Mouse (Mus musculus) embryonic facial prominence, embryonic 13.5 days (tissue): ENCODE results near the gene Cyp2c67. TPM values are rescaled to one million over a fixed set of nuclear protein-coding genes. Genes with fewer than 3 reads are reported as not detected.
"Not testable (repeated sequence)": the region's sequence is repeated elsewhere in the genome, so short reads cannot be mapped to it uniquely, and the experiment has no call there.

Experiments
- ATAC-seq: fragments of 200-750 bp; cut with Nextera tagmentation; 2 replicates; pipeline ENCODE4 v1.8.0; 2017; ENCODE audit warnings: low read depth; ENCODE audit not compliant: insufficient number of reproducible peaks, insufficient read depth, low FRiP score, low TSS enrichment
- H3K27ac ChIP-seq: fragments of 300-500 bp; sonication (generic); 2 replicates; pipeline ENCODE4 v1.5.1; 2015; ENCODE audit warnings: moderate library complexity, mild to moderate bottlenecking, inconsistent platforms
- H3K27me3 ChIP-seq: fragments of 300-500 bp; sonication (generic); 2 replicates; pipeline ENCODE4 v1.6.1; 2015; ENCODE audit warnings: mild to moderate bottlenecking, inconsistent platforms
- H3K36me3 ChIP-seq: fragments of 300-500 bp; sonication (generic); 2 replicates; pipeline ENCODE4 v1.6.1; 2015; ENCODE audit warnings: mild to moderate bottlenecking, inconsistent platforms
- H3K4me1 ChIP-seq: fragments of 300-500 bp; sonication (generic); 2 replicates; pipeline ENCODE4 v1.6.1; 2015; ENCODE audit warnings: inconsistent platforms
- H3K4me2 ChIP-seq: fragments of 300-500 bp; sonication (generic); 2 replicates; pipeline ENCODE4 v1.6.1; 2015; ENCODE audit warnings: moderate library complexity, mild to moderate bottlenecking, inconsistent platforms
- H3K4me3 ChIP-seq: fragments of 300-500 bp; sonication (generic); 2 replicates; pipeline ENCODE4 v1.5.1; 2015; ENCODE audit warnings: mild to moderate bottlenecking, inconsistent platforms
- H3K9ac ChIP-seq: fragments of 300-500 bp; sonication (generic); 2 replicates; pipeline ENCODE4 v1.6.1; 2015; ENCODE audit warnings: mild to moderate bottlenecking, inconsistent platforms
- H3K9me3 ChIP-seq: fragments of 300-500 bp; sonication (generic); 2 replicates; pipeline ENCODE4 v1.6.1; 2016; ENCODE audit warnings: inconsistent platforms
- WGBS: fragments of 180-500 bp; shearing (Covaris S2); methylation state at CpG from one replicate; pipeline ENCODE4 v1.1.7; 2015; ENCODE audit warnings: mixed read lengths; 5-methylcytosine and 5-hydroxymethylcytosine counted together
- polyA plus RNA-seq: library from polyadenylated mRNA; unstranded; fragments of >200 nt; fragmentation: Nextera tagmentation; extraction: Ambion mirVana; gene quantifications from 2 replicates; pipeline ENCODE4 v1.2.1, GENCODE M21; 2015

The Cyp2c67 gene
- not detected in 2 replicates for polyA plus RNA-seq

DNA sequence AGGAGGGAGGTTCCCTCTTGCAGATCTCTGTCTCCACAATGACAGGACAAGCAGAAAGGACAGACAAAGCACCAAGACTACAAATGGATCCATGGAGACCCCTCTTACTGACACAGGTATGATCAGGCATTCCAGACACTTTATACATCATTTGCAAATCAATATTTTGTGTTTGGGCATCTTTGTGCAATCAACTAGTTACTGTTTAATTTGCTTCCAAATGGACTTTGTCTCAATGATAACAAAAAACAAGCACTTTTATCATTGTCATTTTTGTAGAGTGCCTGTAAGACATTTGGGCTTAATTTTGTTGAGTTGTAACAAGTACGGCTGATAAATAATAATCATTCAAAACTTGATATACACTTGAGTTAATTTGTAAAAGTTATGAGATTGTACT, at the start of gene Cyp2c67:
Cyp2c67 (minus strand) TSS at position 114 of the 400 bp plus-strand sequence.
- Histone ChIP-seq H3K36me3 (no peaks in the 10 kb centered on the region), H3K27me3 (no peaks in the 10 kb centered on the region), H3K27ac (no peak within 1 kb of the TSS), H3K9me3 (0 out of 2 replicates have a peak, but pooled peaks cover 5% of the 10 kb centered on the region), H3K4me2 (no peak within 1 kb of the TSS), H3K9ac (no peak within 1 kb of the TSS), H3K4me1 (no peaks in the 10 kb centered on the region), H3K4me3 (no peak within 1 kb of the TSS)
- 84% methylated on average over 1 of the region's 1 CpGs for WGBS
- no peak for ATAC-seq

DNA sequence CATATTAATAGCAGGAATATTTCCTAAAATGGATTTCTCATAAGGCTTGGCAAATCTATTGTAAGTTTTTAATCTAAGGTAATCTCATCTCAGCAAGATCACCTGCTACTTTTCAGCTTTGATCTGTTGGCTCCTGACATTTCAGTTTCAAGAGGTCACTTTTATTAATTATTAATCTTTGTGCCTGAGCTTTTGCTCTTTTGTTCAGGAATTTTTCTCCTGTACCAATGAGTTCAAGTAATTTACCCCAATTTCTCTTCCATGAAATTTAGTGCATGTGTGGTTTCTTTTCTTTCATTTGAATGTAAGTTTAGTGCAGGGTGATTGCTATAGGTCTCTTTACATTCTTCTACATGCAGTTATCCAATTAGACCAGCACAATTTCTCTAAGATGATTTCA, 16.8 kb upstream of the Cyp2c67 start:
- not testable (repeated sequence) for H3K36me3 ChIP-seq, H3K4me3 ChIP-seq, H3K27me3 ChIP-seq, H3K4me2 ChIP-seq, H3K27ac ChIP-seq, ATAC-seq, H3K4me1 ChIP-seq, H3K9me3 ChIP-seq, H3K9ac ChIP-seq

DNA sequence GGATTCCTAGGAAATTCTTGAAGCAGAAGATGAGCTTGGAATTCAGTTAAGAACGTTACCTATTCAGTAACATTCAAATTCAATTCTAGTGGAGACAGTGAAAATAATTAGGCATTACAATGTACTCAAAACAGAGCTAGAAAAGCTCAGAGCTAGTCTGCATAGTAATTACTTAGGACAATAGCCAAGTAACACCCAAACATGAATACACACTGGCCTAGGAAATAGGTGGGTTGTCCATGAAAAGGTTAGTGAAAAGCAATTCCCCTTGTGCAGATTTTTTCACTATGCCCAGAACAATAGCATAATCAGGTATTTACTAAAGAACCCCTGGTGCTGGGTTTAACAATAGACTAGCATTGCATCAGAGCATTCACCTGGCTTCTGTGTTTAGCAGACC, 3.5 kb upstream of the Cyp2c67 start:
- 0 out of 2 replicates have a peak, but pooled peaks cover 5% of the 10 kb centered on the region for H3K9me3 ChIP-seq
- no peaks in the 10 kb centered on the region for H3K4me1 ChIP-seq
- H3K4me3 ChIP-seq: no peak overlapping the region
- no peaks in the 10 kb centered on the region for H3K36me3 ChIP-seq
- H3K27me3 ChIP-seq: no peaks in the 10 kb centered on the region
- no peak overlapping the region for H3K27ac ChIP-seq
- no peak overlapping the region for H3K4me2 ChIP-seq
- no peak for ATAC-seq
- H3K9ac ChIP-seq: no peak overlapping the region
- 41% methylated on average over 1 of the region's 1 CpGs for WGBS

DNA sequence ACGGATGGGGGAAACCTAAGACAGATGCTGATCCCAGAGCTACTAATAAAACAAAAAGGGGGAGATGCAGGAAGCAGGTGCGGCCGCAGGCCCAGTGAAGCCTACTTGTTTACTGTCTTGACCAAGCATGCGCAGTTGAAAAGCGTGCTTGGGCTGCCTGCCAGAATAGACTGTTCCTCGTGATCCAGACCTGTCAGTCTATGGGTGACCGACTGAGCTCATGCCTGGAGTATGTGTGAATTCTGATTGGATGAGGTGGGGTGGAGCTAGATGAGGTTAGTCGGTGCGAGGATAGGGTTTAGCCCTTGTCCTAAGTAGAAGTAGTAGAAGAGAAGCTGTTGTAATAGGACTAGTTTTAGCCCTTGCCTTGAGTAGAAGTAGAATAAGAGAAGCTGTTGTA, 1.3 kb downstream of the Cyp2c67 start:
- Histone ChIP-seq H3K9ac (no peak overlapping the region), H3K4me3 (no peak overlapping the region), H3K4me1 (no peaks in the 10 kb centered on the region), H3K27me3 (no peaks in the 10 kb centered on the region), H3K9me3 (0 out of 2 replicates have a peak, but pooled peaks cover 3% of the 10 kb centered on the region), H3K36me3 (no peaks in the 10 kb centered on the region), H3K27ac (no peak overlapping the region), H3K4me2 (no peak overlapping the region)
- ATAC-seq: no peak
- WGBS: 92% methylated on average over 9 of the region's 9 CpGs

DNA sequence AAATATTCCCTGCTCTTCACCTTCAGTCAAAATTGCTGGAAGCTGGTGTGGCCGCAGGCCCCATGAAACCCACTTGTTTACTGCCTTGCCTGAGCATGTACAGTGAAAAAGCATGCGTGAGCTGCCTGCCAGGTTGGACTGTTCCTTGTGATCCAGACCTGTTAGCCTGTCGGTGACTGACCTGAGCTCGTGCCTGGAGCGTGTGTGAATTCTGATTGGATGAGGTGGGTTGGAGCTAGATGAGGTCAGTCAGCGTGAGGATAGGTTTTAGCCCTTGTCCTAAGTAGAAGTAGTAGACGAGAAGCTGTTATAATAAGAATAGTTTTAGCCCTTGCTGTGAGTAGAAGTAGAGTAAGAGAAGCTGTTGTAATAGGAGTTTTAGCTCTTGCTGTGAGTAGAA, 4.3 kb downstream of the Cyp2c67 start:
- H3K27me3 ChIP-seq, ATAC-seq, H3K27ac ChIP-seq, H3K9ac ChIP-seq, H3K9me3 ChIP-seq, H3K4me2 ChIP-seq, H3K4me1 ChIP-seq, H3K36me3 ChIP-seq, H3K4me3 ChIP-seq: not testable (repeated sequence)
- 87% methylated on average over 7 of the region's 7 CpGs for WGBS

Other genes with a start within 250 kb of the Cyp2c67 start
- not detected in 2 replicates for gene Cyp2c38, start 186.0 kb downstream of the Cyp2c67 start, polyA plus RNA-seq
- not detected in 2 replicates for gene Cyp2c39, start 138.2 kb downstream of the Cyp2c67 start, polyA plus RNA-seq
- gene Cyp2c68, start 92.0 kb upstream of the Cyp2c67 start, polyA plus RNA-seq: 1.2 TPM in 1 of 2 replicates, not detected in the other
- not detected in 2 replicates for gene Cyp2c40, start 163.8 kb upstream of the Cyp2c67 start, polyA plus RNA-seq
- gene Cyp2c69, start 237.7 kb upstream of the Cyp2c67 start, polyA plus RNA-seq: not detected in 2 replicates